Mouse (Mus musculus) hindbrain, embryonic 12.5 days (tissue): Measurements from ENCODE around the gene Jmjd7. TPM values are rescaled to one million over a fixed set of nuclear protein-coding genes. Genes with fewer than 3 reads are reported as not detected.

Experiments used
- ATAC-seq: fragments of 200-750 bp; cut with Nextera tagmentation; 2 replicates; pipeline ENCODE4 v1.8.0; 2017; ENCODE audit warnings: moderate TSS enrichment; ENCODE audit not compliant: low FRiP score
- H3K27ac ChIP-seq: fragments of 300-500 bp; sonication (generic); 2 replicates; pipeline ENCODE4 v1.5.1; 2016; ENCODE audit warnings: mild to moderate bottlenecking
- H3K27me3 ChIP-seq: fragments of 300-500 bp; sonication (generic); 2 replicates; pipeline ENCODE4 v1.6.1; 2016; ENCODE audit warnings: mild to moderate bottlenecking
- H3K36me3 ChIP-seq: fragments of 300-500 bp; sonication (generic); 2 replicates; pipeline ENCODE4 v1.6.1; 2016; ENCODE audit warnings: mild to moderate bottlenecking
- H3K4me1 ChIP-seq: fragments of 300-500 bp; sonication (generic); 2 replicates; pipeline ENCODE4 v1.6.1; 2016
- H3K4me2 ChIP-seq: fragments of 300-500 bp; sonication (generic); replicated peaks from 2 replicates; pipeline ENCODE4 v1.6.1; 2016; ENCODE audit warnings: mild to moderate bottlenecking
- H3K4me3 ChIP-seq: fragments of 300-500 bp; sonication (generic); 2 replicates; pipeline ENCODE4 v1.5.1; 2016; ENCODE audit warnings: mild to moderate bottlenecking
- H3K9ac ChIP-seq: fragments of 300-500 bp; sonication (generic); 2 replicates; pipeline ENCODE4 v1.6.1; 2016; ENCODE audit warnings: mild to moderate bottlenecking, moderate library complexity
- H3K9me3 ChIP-seq: fragments of 300-500 bp; sonication (generic); replicated peaks from 2 replicates; pipeline ENCODE4 v1.6.1; 2016; ENCODE audit warnings: mild to moderate bottlenecking
- WGBS: fragments of 180-500 bp; shearing (Covaris S2); methylation state at CpG from one replicate; pipeline ENCODE4 v1.1.7; 2016; 5-methylcytosine and 5-hydroxymethylcytosine counted together
- polyA plus RNA-seq: library from polyadenylated mRNA; unstranded; fragments of >200 nt; fragmentation: Nextera tagmentation; extraction: Ambion mirVana; gene quantifications from 2 replicates; pipeline ENCODE4 v1.2.1, GENCODE M21; 2016

Jmjd7 gene
- polyA plus RNA-seq, 1 experiment from 2014 or later: 22.2 TPM

DNA sequence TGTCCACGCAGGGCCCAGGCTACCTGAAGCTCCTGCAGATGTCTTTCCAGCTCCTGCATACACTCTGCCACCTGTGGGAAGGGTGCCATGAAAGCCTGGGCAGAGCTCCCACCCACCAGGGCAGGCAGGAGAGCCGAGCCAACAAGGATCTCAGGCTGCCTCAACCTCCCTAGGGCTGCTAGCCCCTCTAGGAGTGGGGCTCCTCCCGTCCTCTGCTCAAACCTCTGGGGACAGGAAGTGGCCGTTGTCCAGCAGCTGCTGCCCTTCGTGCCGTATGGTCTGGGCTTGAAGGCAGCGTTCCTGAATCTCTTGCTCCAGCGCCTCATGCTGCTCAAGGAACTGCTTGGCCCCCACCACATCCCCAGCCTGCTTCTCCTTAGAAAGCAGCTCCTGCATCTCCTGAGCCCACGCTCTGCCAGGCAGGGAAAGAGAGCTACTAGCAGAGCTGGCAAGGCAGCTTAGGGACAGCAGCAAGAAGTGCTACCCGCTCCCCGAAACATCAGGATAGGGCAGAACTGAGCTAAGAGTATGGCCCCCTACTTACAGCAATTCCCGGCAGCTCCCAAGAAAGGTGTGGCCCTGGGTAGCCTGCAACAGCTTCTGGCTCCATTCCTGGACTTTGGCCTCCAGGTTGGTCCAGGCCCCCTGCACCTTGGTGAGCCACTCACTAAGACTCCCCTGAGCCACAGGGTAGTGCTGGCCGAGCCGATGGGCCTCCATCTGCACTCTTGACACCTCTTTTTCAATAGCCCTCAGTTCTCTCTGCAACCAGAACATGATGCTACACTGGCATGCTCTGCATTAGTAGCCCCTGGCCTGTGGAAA lies 19.4 kb downstream of the Jmjd7 start:
- no peak for ATAC-seq
- Histone ChIP-seq H3K27me3 (no peaks in the 10 kb centered on the region), H3K9ac (0 out of 2 replicates have a peak overlapping the region, but pooled peaks have one; percentile 18), H3K36me3 (peaks cover 9% of the 10 kb centered on the region), H3K9me3 (no peaks in the 10 kb centered on the region), H3K4me2 (no peak overlapping the region), H3K27ac (no peak overlapping the region), H3K4me3 (no peak overlapping the region), H3K4me1 (0 out of 2 replicates have a peak, but pooled peaks cover 7% of the 10 kb centered on the region)
- WGBS: 63% methylated on average over 14 of the region's 14 CpGs

DNA sequence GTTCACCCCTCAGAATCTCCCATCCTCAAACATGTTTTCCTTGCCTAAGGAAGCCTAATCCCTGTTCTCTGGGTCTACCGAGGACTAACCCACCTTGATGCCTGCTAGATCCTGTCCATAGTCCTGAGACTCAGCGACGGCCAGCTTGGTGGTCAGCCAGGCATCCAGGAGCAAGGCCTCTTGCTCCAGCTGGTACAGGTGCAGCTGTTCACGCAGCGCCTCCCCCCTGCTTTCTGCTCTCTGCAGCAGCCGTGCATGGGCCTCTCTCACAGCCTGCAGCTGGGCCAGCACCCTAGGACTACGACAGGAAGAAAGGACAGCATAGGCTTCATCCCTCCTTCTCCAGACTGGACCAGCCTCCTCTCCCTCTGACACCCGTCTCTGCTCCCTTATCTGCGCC lies 20.9 kb downstream of the Jmjd7 start:
- WGBS: 77% methylated on average over 9 of the region's 9 CpGs
- H3K4me3 ChIP-seq: no peak overlapping the region
- H3K9me3 ChIP-seq: no peaks in the 10 kb centered on the region
- H3K9ac ChIP-seq: no peak overlapping the region
- 0 out of 2 replicates have a peak, but pooled peaks cover 7% of the 10 kb centered on the region for H3K4me1 ChIP-seq
- no peaks in the 10 kb centered on the region for H3K36me3 ChIP-seq
- no peak overlapping the region for H3K27ac ChIP-seq
- no peaks in the 10 kb centered on the region for H3K27me3 ChIP-seq
- no peak for ATAC-seq
- no peak overlapping the region for H3K4me2 ChIP-seq

DNA sequence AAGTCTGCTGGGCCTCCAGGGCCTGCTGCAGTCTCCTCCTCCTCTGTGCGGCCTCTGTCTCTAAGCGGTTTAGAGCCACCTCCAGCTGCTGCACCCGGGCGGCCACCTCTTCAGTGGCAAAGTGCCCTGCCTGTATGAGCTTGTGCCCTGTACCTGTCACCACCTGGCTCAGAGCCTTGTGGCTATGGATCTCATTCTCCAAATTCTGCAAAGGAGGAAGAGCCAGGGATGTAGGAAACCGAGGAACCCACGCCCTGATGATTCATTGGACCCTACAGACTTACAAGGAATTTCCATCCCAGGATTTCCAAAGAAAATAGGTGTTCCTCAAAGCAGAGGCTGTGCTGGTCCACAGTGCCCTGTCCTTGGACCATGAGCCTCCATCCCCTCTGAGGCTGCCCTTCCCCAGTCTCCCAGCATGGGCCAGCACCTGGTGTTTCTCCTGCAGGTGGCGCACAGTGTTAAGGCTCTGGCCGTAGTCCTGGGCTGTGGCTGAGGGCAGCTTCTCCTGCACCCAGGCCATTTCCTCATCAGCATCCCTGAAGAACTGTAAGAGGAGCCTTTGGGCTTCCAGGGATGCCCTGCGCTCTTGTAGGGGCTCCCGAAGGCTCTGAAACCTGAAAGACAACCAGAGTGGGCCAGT lies 22.5 kb downstream of the Jmjd7 start:
- Histone ChIP-seq H3K27ac (no peak overlapping the region), H3K9me3 (no peaks in the 10 kb centered on the region), H3K36me3 (no peaks in the 10 kb centered on the region), H3K4me3 (no peak overlapping the region), H3K4me2 (no peak overlapping the region), H3K4me1 (0 out of 2 replicates have a peak, but pooled peaks cover 5% of the 10 kb centered on the region), H3K27me3 (no peaks in the 10 kb centered on the region), H3K9ac (no peak overlapping the region)
- ATAC-seq: no peak
- 61% methylated on average over 10 of the region's 10 CpGs for WGBS

DNA sequence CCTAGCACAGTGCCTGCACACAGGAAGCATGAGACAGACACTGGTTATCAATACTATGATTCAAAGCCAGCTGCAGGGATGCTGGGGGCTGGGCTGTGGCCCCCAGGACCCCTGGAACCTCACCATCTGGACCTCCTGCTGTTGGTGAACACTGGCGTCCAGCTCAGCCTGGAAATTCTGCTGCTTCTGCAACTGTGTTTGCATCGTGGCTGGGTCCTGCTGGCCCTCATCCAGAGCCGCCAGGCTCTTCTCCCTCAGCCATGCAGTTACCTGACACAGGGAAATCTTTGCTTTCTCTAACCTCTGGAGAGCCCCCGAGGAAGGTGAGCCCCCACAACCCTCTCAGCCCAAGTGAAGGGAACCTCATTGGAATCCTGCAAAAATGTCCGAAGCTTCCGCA lies 24.1 kb downstream of the Jmjd7 start:
- WGBS: 69% methylated on average over 6 of the region's 6 CpGs
- H3K4me1 ChIP-seq: 0 out of 2 replicates have a peak, but pooled peaks cover 3% of the 10 kb centered on the region
- H3K4me3 ChIP-seq: no peak overlapping the region
- no peak for ATAC-seq
- H3K27me3 ChIP-seq: no peaks in the 10 kb centered on the region
- no peak overlapping the region for H3K4me2 ChIP-seq
- H3K9me3 ChIP-seq: no peaks in the 10 kb centered on the region
- H3K36me3 ChIP-seq: no peaks in the 10 kb centered on the region
- no peak overlapping the region for H3K27ac ChIP-seq
- H3K9ac ChIP-seq: no peak overlapping the region

DNA sequence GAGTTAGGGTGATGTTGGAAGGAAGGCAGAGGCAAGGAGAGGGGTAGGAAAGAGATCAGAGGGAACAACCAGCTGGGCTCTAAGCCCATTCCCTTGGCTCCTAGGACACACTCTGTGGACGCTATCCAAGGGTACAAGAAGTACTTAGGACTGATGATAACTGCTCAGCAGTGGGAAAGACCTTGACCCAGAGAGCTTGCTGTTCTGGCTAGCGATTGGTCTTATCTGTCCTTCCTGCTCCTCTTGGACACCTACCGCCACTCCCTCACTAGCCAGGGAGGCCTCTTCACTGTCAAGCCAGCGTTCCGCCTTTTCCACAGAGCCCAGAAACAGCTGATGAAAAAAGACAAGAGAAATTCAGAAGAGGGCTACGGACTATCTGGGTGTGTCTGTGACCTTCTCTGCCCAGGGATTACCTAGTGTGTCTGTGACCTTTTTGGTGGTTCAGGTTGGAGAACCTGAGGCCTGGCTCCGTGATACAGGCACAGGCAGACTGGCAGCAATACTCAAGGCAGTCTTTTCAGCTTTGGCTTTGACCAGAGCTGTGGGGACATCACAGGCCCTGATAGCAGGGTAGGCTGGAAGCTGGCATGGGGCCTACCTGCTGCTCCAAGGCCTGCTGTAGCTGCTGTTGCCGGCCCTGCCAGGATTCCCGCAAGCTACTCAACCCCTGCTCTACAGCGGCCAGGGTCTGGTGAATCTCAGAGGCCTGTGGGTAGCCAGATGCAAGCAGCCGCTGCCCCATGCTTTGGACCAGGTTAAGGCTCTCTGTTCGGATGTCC lies 27.7 kb downstream of the Jmjd7 start:
- no peak overlapping the region for H3K9ac ChIP-seq
- no peaks in the 10 kb centered on the region for H3K36me3 ChIP-seq
- peaks cover 3% of the 10 kb centered on the region for H3K4me1 ChIP-seq
- no peaks in the 10 kb centered on the region for H3K27me3 ChIP-seq
- ATAC-seq: no peak
- WGBS: 90% methylated on average over 12 of the region's 12 CpGs
- no peaks in the 10 kb centered on the region for H3K9me3 ChIP-seq
- no peak overlapping the region for H3K4me3 ChIP-seq
- no peak overlapping the region for H3K27ac ChIP-seq
- H3K4me2 ChIP-seq: no peak overlapping the region

DNA sequence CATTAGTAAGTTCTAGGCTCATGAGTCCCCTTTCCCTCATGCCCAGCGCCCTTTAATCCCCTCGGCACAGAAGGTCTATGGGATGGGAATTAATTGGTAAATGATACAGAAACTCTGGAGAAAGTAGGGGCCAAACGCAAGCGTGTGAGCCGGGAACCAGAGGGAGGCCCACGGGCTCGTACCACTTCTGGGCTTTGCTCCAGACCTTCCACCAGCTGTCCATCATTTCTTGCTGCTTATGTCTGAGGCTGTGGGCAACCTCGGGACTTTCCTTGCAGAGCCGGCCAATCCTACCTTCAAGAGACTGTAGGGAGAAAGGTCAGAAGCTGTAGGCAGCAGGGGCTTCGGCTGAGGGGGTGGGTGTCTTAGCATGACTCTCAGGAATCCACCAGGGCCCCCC lies 28.6 kb downstream of the Jmjd7 start:
- no peak overlapping the region for H3K4me2 ChIP-seq
- H3K9me3 ChIP-seq: no peaks in the 10 kb centered on the region
- H3K9ac ChIP-seq: no peak overlapping the region
- H3K4me3 ChIP-seq: no peak overlapping the region
- no peak for ATAC-seq
- no peaks in the 10 kb centered on the region for H3K27me3 ChIP-seq
- H3K4me1 ChIP-seq: peaks cover 6% of the 10 kb centered on the region
- WGBS: 83% methylated on average over 10 of the region's 10 CpGs
- no peaks in the 10 kb centered on the region for H3K36me3 ChIP-seq
- no peak overlapping the region for H3K27ac ChIP-seq

DNA sequence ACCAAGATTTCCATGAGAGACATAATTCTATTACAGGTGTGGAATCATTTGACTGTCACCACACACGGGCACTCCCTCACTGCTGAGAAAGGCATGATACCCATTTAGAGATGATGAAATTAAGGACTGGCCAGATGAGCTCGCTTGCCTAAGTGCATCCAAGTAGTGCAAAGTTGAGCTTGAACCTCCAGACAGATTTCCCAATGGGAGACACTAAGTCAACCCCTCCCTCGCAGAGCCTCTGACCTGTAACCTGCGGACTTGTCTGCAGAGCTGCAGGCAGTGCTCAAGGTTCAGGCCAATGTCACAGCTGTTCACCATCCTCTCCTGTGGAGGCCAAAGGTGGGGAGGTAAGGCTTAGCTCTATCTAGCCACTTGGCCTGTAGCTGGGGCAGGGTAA lies 31.5 kb downstream of the Jmjd7 start:
- Histone ChIP-seq H3K36me3 (no peaks in the 10 kb centered on the region), H3K9ac (no peak overlapping the region), H3K4me2 (no peak overlapping the region), H3K27ac (no peak overlapping the region), H3K27me3 (no peaks in the 10 kb centered on the region), H3K9me3 (no peaks in the 10 kb centered on the region), H3K4me3 (no peak overlapping the region), H3K4me1 (peaks cover 6% of the 10 kb centered on the region)
- ATAC-seq: no peak
- 85% methylated on average over 4 of the region's 4 CpGs for WGBS

DNA sequence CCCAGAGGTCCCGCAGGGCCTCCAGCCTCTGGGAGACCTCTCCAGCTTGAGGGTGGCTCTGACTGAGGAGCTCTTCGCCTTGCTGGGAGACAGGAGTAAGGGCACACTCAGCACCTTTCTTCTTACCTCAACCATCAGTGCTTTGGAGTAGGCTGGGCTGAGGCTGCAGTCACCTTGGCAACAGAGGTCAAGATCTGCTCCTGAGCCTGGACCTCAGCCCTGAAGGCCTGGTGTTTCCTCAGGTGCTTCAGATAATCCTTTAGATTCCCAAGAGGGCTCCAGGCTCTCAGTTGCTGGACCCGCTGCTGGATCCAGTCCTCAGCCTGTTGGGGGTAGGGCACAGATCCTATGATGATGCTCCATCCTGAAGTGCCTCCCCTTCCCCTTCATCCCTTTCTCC lies 32.2 kb downstream of the Jmjd7 start:
- no peak for ATAC-seq
- no peak overlapping the region for H3K4me2 ChIP-seq
- no peaks in the 10 kb centered on the region for H3K36me3 ChIP-seq
- H3K4me1 ChIP-seq: peaks cover 6% of the 10 kb centered on the region
- no peaks in the 10 kb centered on the region for H3K27me3 ChIP-seq
- no peak overlapping the region for H3K27ac ChIP-seq
- 85% methylated on average over 3 of the region's 3 CpGs for WGBS
- no peak overlapping the region for H3K9ac ChIP-seq
- no peak overlapping the region for H3K4me3 ChIP-seq
- H3K9me3 ChIP-seq: no peaks in the 10 kb centered on the region

DNA sequence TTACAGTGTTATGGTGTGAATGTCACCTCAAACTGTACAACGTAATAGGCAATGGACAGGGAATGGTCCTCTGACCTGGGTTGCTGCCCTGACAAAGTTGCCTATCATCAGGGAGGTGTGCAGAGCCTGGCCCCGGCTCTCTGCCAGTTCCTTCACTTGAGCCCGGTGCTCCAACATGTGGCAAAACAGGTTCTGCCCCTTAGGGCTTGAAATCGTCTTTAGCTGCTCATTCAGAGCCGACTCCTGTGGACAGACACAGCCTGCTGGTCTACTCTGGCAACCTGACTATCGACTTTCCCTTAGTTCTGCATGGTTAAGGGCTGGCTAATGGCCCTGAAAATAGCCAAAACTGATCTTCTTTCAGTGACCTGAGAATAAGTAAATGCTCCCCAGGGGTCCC lies 32.9 kb downstream of the Jmjd7 start:
- 64% methylated on average over 6 of the region's 6 CpGs for WGBS

DNA sequence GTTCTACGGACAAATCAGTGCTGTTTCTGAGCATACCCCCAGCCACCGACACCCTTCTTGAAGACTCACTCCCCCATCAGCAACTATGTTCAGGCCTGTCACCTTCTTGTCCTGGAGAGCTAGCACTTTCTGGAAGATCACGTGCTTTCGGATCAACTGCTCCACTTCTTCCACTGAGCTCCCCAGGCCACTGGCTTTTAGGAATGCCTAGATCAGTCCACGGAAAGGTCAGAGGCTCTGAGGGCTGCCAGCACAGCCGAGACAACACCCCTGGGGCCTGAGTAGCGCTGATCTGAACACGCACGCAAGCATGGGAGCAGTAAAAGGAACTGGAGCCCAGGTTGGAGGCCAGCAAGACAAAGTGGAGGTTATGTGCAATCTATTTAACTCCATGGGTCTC lies 33.4 kb downstream of the Jmjd7 start:
- no peak overlapping the region for H3K4me3 ChIP-seq
- 73% methylated on average over 9 of the region's 9 CpGs for WGBS
- H3K27me3 ChIP-seq: no peaks in the 10 kb centered on the region
- peaks cover 6% of the 10 kb centered on the region for H3K4me1 ChIP-seq
- H3K9me3 ChIP-seq: no peaks in the 10 kb centered on the region
- no peaks in the 10 kb centered on the region for H3K36me3 ChIP-seq
- H3K4me2 ChIP-seq: no peak overlapping the region
- ATAC-seq: no peak
- H3K9ac ChIP-seq: no peak overlapping the region
- H3K27ac ChIP-seq: no peak overlapping the region

More for the DNA sequence above, 32.9 kb downstream of the Jmjd7 start:
- Histone ChIP-seq H3K4me1 (peaks cover 6% of the 10 kb centered on the region), H3K4me2 (no peak overlapping the region), H3K27me3 (no peaks in the 10 kb centered on the region), H3K27ac (no peak overlapping the region; the same call in 1 of the 2 replicates), H3K9ac (no peak overlapping the region), H3K36me3 (no peaks in the 10 kb centered on the region), H3K9me3 (no peaks in the 10 kb centered on the region), H3K4me3 (no peak overlapping the region)
- ATAC-seq: no peak

DNA sequence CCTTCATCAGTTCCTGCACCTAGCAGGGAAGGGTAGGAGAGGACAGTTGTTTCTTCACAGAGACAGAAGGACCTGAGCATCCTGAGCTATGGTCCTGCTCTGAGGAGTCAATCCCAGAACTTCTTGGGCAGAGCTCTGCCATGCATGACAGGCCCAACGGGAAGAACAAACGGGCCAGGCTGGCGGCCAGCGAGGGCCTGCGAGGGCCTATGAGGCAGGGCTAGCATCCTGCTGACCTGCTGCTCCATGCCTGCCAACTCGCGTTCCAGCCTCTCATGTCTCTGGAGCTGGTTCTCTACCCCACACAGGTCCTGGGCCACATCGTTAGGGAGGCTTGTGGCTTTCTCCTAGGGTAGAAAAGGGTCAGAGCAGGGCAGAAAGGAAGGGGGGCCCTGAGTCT lies 35.0 kb downstream of the Jmjd7 start:
- Histone ChIP-seq H3K27ac (no peak overlapping the region), H3K4me1 (peaks cover 9% of the 10 kb centered on the region), H3K9me3 (no peaks in the 10 kb centered on the region), H3K36me3 (no peaks in the 10 kb centered on the region), H3K9ac (no peak overlapping the region), H3K27me3 (no peaks in the 10 kb centered on the region), H3K4me3 (no peak overlapping the region), H3K4me2 (no peak overlapping the region)
- WGBS: 77% methylated on average over 8 of the region's 8 CpGs
- ATAC-seq: no peak

DNA sequence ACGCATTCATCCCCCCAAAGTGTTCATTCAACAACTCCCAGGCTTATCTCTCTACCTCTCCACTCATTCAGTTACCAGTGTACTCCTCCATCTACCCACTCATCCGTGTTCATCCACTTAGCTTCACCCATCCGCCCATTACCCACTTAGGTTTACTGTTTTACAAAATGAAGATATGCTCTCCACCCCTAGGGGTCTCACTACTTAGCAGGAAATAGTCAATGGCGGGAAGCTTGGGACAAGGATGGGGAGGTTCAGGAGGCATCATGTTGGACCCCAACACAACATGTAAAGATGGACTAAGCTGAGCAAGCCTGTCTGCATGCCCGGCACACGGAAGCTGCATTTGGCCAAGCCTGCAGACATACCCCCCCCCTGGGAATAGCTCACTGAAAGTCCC lies 37.4 kb downstream of the Jmjd7 start:
- no peak for ATAC-seq
- Histone ChIP-seq H3K4me2 (no peak overlapping the region), H3K9ac (no peak overlapping the region), H3K4me1 (peaks cover 18% of the 10 kb centered on the region), H3K4me3 (no peak overlapping the region), H3K9me3 (no peaks in the 10 kb centered on the region), H3K27ac (no peak overlapping the region), H3K36me3 (no peaks in the 10 kb centered on the region), H3K27me3 (no peaks in the 10 kb centered on the region)
- 85% methylated on average over 6 of the region's 6 CpGs for WGBS
